Mouse (Mus musculus): ENCODE measurements around the gene Eps8. TPM values are rescaled to one million over a fixed set of nuclear protein-coding genes. Genes with fewer than 3 reads are reported as not detected.

The Eps8 gene
- polyA plus RNA-seq, 1 experiment from 2014 or later = 45.1 TPM

DNA sequence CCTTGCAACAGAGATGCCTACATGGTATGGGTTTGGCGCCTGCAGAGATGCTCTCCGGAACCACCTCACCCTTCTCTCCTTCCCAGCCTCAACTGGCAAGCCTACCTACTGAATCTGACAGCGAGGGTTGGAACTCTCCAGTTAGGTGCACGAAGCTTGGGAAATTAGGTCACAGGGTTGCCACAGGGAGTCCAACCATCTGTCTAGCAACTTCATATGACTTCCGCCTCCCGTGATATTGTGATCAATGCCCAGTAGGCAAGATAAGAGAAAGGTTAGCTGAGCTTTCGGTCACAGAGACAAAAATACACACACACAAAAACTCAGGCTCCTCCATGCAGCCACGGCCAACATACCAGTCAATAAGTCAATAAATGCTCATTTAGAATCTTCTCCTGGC, 21.6 kb downstream of the Eps8 start:
- H3K4me1 ChIP-seq (replicated peaks; ENCODE audit: insufficient read depth, low read length) = no peaks in the 10 kb centered on the region

DNA sequence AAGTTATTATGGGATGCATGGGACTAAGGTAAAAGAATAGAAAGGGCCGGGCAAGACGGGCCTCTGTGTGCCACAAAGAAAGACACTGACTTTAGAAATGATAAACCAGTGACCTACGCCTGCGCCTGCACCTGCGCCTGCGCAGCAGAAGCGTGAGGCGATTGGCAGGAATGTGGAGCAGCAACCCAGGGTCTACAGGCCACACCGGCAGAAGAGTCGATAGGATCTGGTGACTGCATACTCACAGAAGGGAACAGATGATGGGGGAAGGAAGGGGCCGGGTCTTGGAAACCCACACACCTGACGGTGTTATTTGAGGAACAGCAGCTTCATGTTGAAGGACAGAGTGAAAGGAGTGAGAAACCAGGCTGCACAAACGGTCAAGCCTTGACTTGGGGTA, 24.3 kb downstream of the Eps8 start:
- H3K9ac ChIP-seq (ENCODE audit: low read depth, low read length) = no peak overlapping the region
- no peak overlapping the region for H3K4me3 ChIP-seq (replicated peaks; ENCODE audit: low read depth, low read length)
- ATAC-seq (replicated peaks; ENCODE audit: low FRiP score, low read depth) (no peak), DNase-seq (ENCODE audit: low spot score) (no peak)
- no peak overlapping the region for H3K27ac ChIP-seq
- no peaks in the 10 kb centered on the region for H3K27me3 ChIP-seq (ENCODE audit: insufficient read depth, low read length)
- no peak overlapping the region for H3K4me2 ChIP-seq (ENCODE audit: low read length)
- no peaks in the 10 kb centered on the region for H3K4me1 ChIP-seq (replicated peaks; ENCODE audit: insufficient read depth, low read length)
- no peak for TF ChIP-seq CTCF (IDR thresholded peaks at IDR 0.05; ENCODE audit: low read depth)
- H3K36me3 ChIP-seq (ENCODE audit: insufficient read depth, low read length) = no peaks in the 10 kb centered on the region
- no peaks in the 10 kb centered on the region for H3K9me3 ChIP-seq (replicated peaks; ENCODE audit: low read length)
- WGBS = 87% methylated on average over 13 of the region's 13 CpGs

More for the DNA sequence above, 21.6 kb downstream of the Eps8 start:
- no peak for TF ChIP-seq CTCF (IDR thresholded peaks at IDR 0.05; ENCODE audit: low read depth)
- Histone ChIP-seq H3K9ac (ENCODE audit: low read depth, low read length) (no peak overlapping the region), H3K36me3 (ENCODE audit: insufficient read depth, low read length) (no peaks in the 10 kb centered on the region), H3K27me3 (ENCODE audit: insufficient read depth, low read length) (no peaks in the 10 kb centered on the region), H3K9me3 (replicated peaks; ENCODE audit: low read length) (no peaks in the 10 kb centered on the region), H3K4me3 (replicated peaks; ENCODE audit: low read depth, low read length) (no peak overlapping the region), H3K27ac (no peak overlapping the region), H3K4me2 (ENCODE audit: low read length) (no peak overlapping the region)
- DNase-seq (ENCODE audit: low spot score) (no peak), ATAC-seq (replicated peaks; ENCODE audit: low FRiP score, low read depth) (no peak)
- 82% methylated on average over 8 of the region's 8 CpGs for WGBS

- Histone ChIP-seq H3K4me3 (replicated peaks; ENCODE audit: low read depth, low read length) (no peak overlapping the region), H3K36me3 (ENCODE audit: insufficient read depth, low read length) (no peaks in the 10 kb centered on the region), H3K27ac (no peak overlapping the region), H3K4me2 (ENCODE audit: low read length) (no peak overlapping the region), H3K9ac (ENCODE audit: low read depth, low read length) (no peak overlapping the region), H3K27me3 (ENCODE audit: insufficient read depth, low read length) (no peaks in the 10 kb centered on the region), H3K4me1 (replicated peaks; ENCODE audit: insufficient read depth, low read length) (no peaks in the 10 kb centered on the region), H3K9me3 (replicated peaks; ENCODE audit: low read length) (no peaks in the 10 kb centered on the region)
- ATAC-seq (replicated peaks; ENCODE audit: low FRiP score, low read depth) = no peak
- 56% methylated on average over 13 of the region's 13 CpGs for WGBS
- TF ChIP-seq CTCF (IDR thresholded peaks at IDR 0.05; ENCODE audit: low read depth) = no peak
- DNase-seq (ENCODE audit: low spot score) = no peak
Measured at GRCm38 (mm10) chr6:137629603-137630231, 25.0 kb downstream of the Eps8 start.

GRCm38 (mm10) chr6:137628715-137629114, 26.0 kb downstream of the Eps8 start:
- H3K9me3 ChIP-seq (replicated peaks; ENCODE audit: low read length) = no peaks in the 10 kb centered on the region
- no peaks in the 10 kb centered on the region for H3K4me1 ChIP-seq (replicated peaks; ENCODE audit: insufficient read depth, low read length)
- no peak overlapping the region for H3K9ac ChIP-seq (ENCODE audit: low read depth, low read length)
- H3K27ac ChIP-seq = no peak overlapping the region
- H3K4me3 ChIP-seq (replicated peaks; ENCODE audit: low read depth, low read length) = no peak overlapping the region
- H3K27me3 ChIP-seq (ENCODE audit: insufficient read depth, low read length) = no peaks in the 10 kb centered on the region
- no peak overlapping the region for H3K4me2 ChIP-seq (ENCODE audit: low read length)
- no peak for ATAC-seq (replicated peaks; ENCODE audit: low FRiP score, low read depth)
- DNase-seq (ENCODE audit: low spot score) = no peak
- WGBS = 66% methylated on average over 6 of the region's 6 CpGs
- no peaks in the 10 kb centered on the region for H3K36me3 ChIP-seq (ENCODE audit: insufficient read depth, low read length)
- no peak for TF ChIP-seq CTCF (IDR thresholded peaks at IDR 0.05; ENCODE audit: low read depth)

- Histone ChIP-seq H3K4me1 (replicated peaks; ENCODE audit: insufficient read depth, low read length) (no peaks in the 10 kb centered on the region), H3K27me3 (ENCODE audit: insufficient read depth, low read length) (no peaks in the 10 kb centered on the region), H3K36me3 (ENCODE audit: insufficient read depth, low read length) (no peaks in the 10 kb centered on the region), H3K4me2 (ENCODE audit: low read length) (no peak overlapping the region), H3K9ac (ENCODE audit: low read depth, low read length) (no peak overlapping the region), H3K9me3 (replicated peaks; ENCODE audit: low read length) (no peaks in the 10 kb centered on the region), H3K27ac (no peak overlapping the region), H3K4me3 (replicated peaks; ENCODE audit: low read depth, low read length) (no peak overlapping the region)
- ATAC-seq (replicated peaks; ENCODE audit: low FRiP score, low read depth) (no peak), DNase-seq (ENCODE audit: low spot score) (no peak)
- no peak for TF ChIP-seq CTCF (IDR thresholded peaks at IDR 0.05; ENCODE audit: low read depth)
- 59% methylated on average over 2 of the region's 2 CpGs for WGBS
Measured at GRCm38 (mm10) chr6:137621021-137621420, 33.7 kb downstream of the Eps8 start.

DNA sequence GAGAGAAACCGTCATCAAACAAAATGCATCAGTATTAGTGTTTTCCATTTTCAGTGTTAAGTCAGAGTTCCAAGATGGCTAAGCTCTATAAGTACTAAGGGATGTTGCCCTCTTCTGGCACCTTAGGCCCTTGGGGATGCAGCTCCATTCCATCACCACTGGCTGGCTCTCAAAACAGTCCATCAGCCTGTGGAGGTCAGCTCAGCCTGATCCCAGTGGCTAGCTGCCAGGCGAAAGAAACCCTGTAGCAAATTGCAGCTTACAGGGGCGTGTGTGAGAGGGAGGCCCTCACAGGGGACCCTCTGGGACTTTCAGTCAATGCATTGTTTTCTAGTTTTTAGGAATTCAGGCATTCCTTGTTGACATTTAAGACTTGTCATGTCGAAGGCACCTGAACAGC, 40.8 kb downstream of the Eps8 start:
- no peak overlapping the region for H3K9ac ChIP-seq (ENCODE audit: low read depth, low read length)
- H3K4me1 ChIP-seq (replicated peaks; ENCODE audit: insufficient read depth, low read length) = no peaks in the 10 kb centered on the region
- no peaks in the 10 kb centered on the region for H3K27me3 ChIP-seq (ENCODE audit: insufficient read depth, low read length)
- H3K36me3 ChIP-seq (ENCODE audit: insufficient read depth, low read length) = no peaks in the 10 kb centered on the region
- H3K9me3 ChIP-seq (replicated peaks; ENCODE audit: low read length) = no peaks in the 10 kb centered on the region
- no peak for ATAC-seq (replicated peaks; ENCODE audit: low FRiP score, low read depth)
- 37% methylated on average over 4 of the region's 4 CpGs for WGBS
- no peak overlapping the region for H3K4me3 ChIP-seq (replicated peaks; ENCODE audit: low read depth, low read length)
- peak; percentile 33 for DNase-seq (ENCODE audit: low spot score)
- H3K4me2 ChIP-seq (ENCODE audit: low read length) = no peak overlapping the region
- peak; percentile 9; the same call in 1 of the 2 replicates for TF ChIP-seq CTCF (IDR thresholded peaks at IDR 0.05; ENCODE audit: low read depth)
- no peak overlapping the region for H3K27ac ChIP-seq

GRCm38 (mm10) chr6:137612071-137612547, 42.6 kb downstream of the Eps8 start:
- no peak for DNase-seq (ENCODE audit: low spot score)
- 75% methylated on average over 2 of the region's 2 CpGs for WGBS
- no peaks in the 10 kb centered on the region for H3K27me3 ChIP-seq (ENCODE audit: insufficient read depth, low read length)
- H3K9ac ChIP-seq (ENCODE audit: low read depth, low read length) = no peak overlapping the region
- H3K9me3 ChIP-seq (replicated peaks; ENCODE audit: low read length) = no peaks in the 10 kb centered on the region
- ATAC-seq (replicated peaks; ENCODE audit: low FRiP score, low read depth) = no peak
- H3K36me3 ChIP-seq (ENCODE audit: insufficient read depth, low read length) = no peaks in the 10 kb centered on the region
- H3K27ac ChIP-seq = no peak overlapping the region
- no peaks in the 10 kb centered on the region for H3K4me1 ChIP-seq (replicated peaks; ENCODE audit: insufficient read depth, low read length)
- H3K4me2 ChIP-seq (ENCODE audit: low read length) = no peak overlapping the region
- TF ChIP-seq CTCF (IDR thresholded peaks at IDR 0.05; ENCODE audit: low read depth) = no peak
- H3K4me3 ChIP-seq (replicated peaks; ENCODE audit: low read depth, low read length) = no peak overlapping the region
